Mouse (Mus musculus): ENCODE measurements around the gene Limk1. TPM values are rescaled to one million over a fixed set of nuclear protein-coding genes. Genes with fewer than 3 reads are reported as not detected.
A peak's percentile ranks its signal among the peaks of the same experiment; 100 is the strongest.
"Not testable (repeated sequence)": the region's sequence is repeated elsewhere in the genome, so short reads cannot be mapped to it uniquely, and the experiment has no call there.

Limk1 gene
- total RNA-seq, 4 experiments from 2014 or later: 3.8 to 5.1 (median 4.0) TPM

- no peak for DNase-seq (ENCODE audit: low spot score)
Measured at GRCm38 (mm10) chr5:134677491-134677890, 10.9 kb downstream of the Limk1 start.

- peak; percentile 91 for DNase-seq (ENCODE audit: low spot score)
Measured at GRCm38 (mm10) chr5:134675956-134676759, 12.2 kb downstream of the Limk1 start.

GRCm38 (mm10) chr5:134674977-134675376, 13.4 kb downstream of the Limk1 start:
- DNase-seq (ENCODE audit: low spot score): no peak

- DNase-seq (ENCODE audit: low spot score): no peak
Measured at GRCm38 (mm10) chr5:134672611-134673010, 15.8 kb downstream of the Limk1 start.

- DNase-seq (ENCODE audit: low spot score): no peak
Measured at GRCm38 (mm10) chr5:134672198-134672516, 16.2 kb downstream of the Limk1 start.

- DNase-seq (ENCODE audit: low spot score): no peak
Measured at GRCm38 (mm10) chr5:134671335-134672197, 16.8 kb downstream of the Limk1 start.

GRCm38 (mm10) chr5:134669001-134669708, 19.2 kb downstream of the Limk1 start:
- no peak for DNase-seq (ENCODE audit: low spot score)

- no peak for DNase-seq (ENCODE audit: low spot score)
Measured at GRCm38 (mm10) chr5:134668495-134668894, 19.9 kb downstream of the Limk1 start.

- DNase-seq (ENCODE audit: low spot score): no peak
Measured at GRCm38 (mm10) chr5:134656708-134657107, 31.7 kb downstream of the Limk1 start.

GRCm38 (mm10) chr5:134652015-134652414, 36.4 kb downstream of the Limk1 start:
- DNase-seq (ENCODE audit: low spot score): no peak

- DNase-seq (ENCODE audit: low spot score): no peak
Measured at GRCm38 (mm10) chr5:134650926-134651325, 37.5 kb downstream of the Limk1 start.

- DNase-seq (ENCODE audit: low spot score): not testable (repeated sequence)
Measured at GRCm38 (mm10) chr5:134648976-134649375, 39.4 kb downstream of the Limk1 start.

- no peak for DNase-seq (ENCODE audit: low spot score)
Measured at GRCm38 (mm10) chr5:134647394-134647793, 41.0 kb downstream of the Limk1 start.

GRCm38 (mm10) chr5:134646461-134646860, 41.9 kb downstream of the Limk1 start:
- no peak for DNase-seq (ENCODE audit: low spot score)

- DNase-seq (ENCODE audit: low spot score): peak; percentile 67
Measured at GRCm38 (mm10) chr5:134644643-134645118, 43.7 kb downstream of the Limk1 start.

GRCm38 (mm10) chr5:134644121-134644520, 44.3 kb downstream of the Limk1 start:
- no peak for DNase-seq (ENCODE audit: low spot score)

GRCm38 (mm10) chr5:134640371-134640770, 48.0 kb downstream of the Limk1 start:
- DNase-seq (ENCODE audit: low spot score): no peak

GRCm38 (mm10) chr5:134639269-134639682, 49.1 kb downstream of the Limk1 start, which contains the start of gene Eif4h:
TSS of gene Eif4h (minus strand) at chr5:134639490.
- DNase-seq (ENCODE audit: low spot score): peak; percentile 95

GRCm38 (mm10) chr5:134638461-134639268, 49.7 kb downstream of the Limk1 start:
- no peak for DNase-seq (ENCODE audit: low spot score)

- no peak for DNase-seq (ENCODE audit: low spot score)
Measured at GRCm38 (mm10) chr5:134637820-134638367, 50.5 kb downstream of the Limk1 start.

- DNase-seq (ENCODE audit: low spot score): no peak
Measured at GRCm38 (mm10) chr5:134632841-134633240, 55.6 kb downstream of the Limk1 start.

All from heart, adult 8-10 months (tissue).